Mouse (Mus musculus): ENCODE data around the gene Cyb5r4. TPM values are rescaled to one million over a fixed set of nuclear protein-coding genes. Genes with fewer than 3 reads are reported as not detected.

Gene Cyb5r4
- polyA plus RNA-seq, 1 experiment: 15.0 TPM

- Histone ChIP-seq H3K4me1 (ENCODE audit: control insufficient read depth, insufficient read depth, low read length) (0 out of 2 replicates have a peak, but pooled peaks cover 3% of the 10 kb centered on the region), H3K27ac (ENCODE audit: insufficient read depth, low read depth, low read length) (no peak overlapping the region), H3K36me3 (ENCODE audit: control insufficient read depth, insufficient read depth, low read length) (no peaks in the 10 kb centered on the region), H3K27me3 (replicated peaks; ENCODE audit: control insufficient read depth, insufficient read depth, low read length) (no peaks in the 10 kb centered on the region), H3K4me3 (ENCODE audit: insufficient read depth, low read depth, low read length) (no peak overlapping the region)
- TF ChIP-seq POLR2A (IDR thresholded peaks at IDR 0.05; ENCODE audit: low read depth, low read length) (no peak), CTCF (conservative IDR thresholded peaks at IDR 0.05; ENCODE audit: insufficient read depth, insufficient read length, low read depth, low read length) (no peak)
- WGBS: 81% methylated on average over 6 of the region's 6 CpGs
- DNase-seq: no peak
These were observed 4.0 kb downstream of the Cyb5r4 start for GRCm38 (mm10) chr9:87025764-87026163.

- no peak overlapping the region for H3K27ac ChIP-seq (ENCODE audit: insufficient read depth, low read depth, low read length)
- 43% methylated on average over 8 of the region's 8 CpGs for WGBS
- no peaks in the 10 kb centered on the region for H3K27me3 ChIP-seq (replicated peaks; ENCODE audit: control insufficient read depth, insufficient read depth, low read length)
- 0 out of 2 replicates have a peak, but pooled peaks cover 3% of the 10 kb centered on the region for H3K4me1 ChIP-seq (ENCODE audit: control insufficient read depth, insufficient read depth, low read length)
- no peak overlapping the region for H3K4me3 ChIP-seq (ENCODE audit: insufficient read depth, low read depth, low read length)
- peak; percentile 68 for DNase-seq
- TF ChIP-seq CTCF (conservative IDR thresholded peaks at IDR 0.05; ENCODE audit: insufficient read depth, insufficient read length, low read depth, low read length) (peak; percentile 36; the same call in 1 of the 2 replicates), POLR2A (IDR thresholded peaks at IDR 0.05; ENCODE audit: low read depth, low read length) (no peak)
- H3K36me3 ChIP-seq (ENCODE audit: control insufficient read depth, insufficient read depth, low read length): no peaks in the 10 kb centered on the region
These were observed 5.7 kb downstream of the Cyb5r4 start for GRCm38 (mm10) chr9:87027423-87028084.

- H3K27me3 ChIP-seq (replicated peaks; ENCODE audit: control insufficient read depth, insufficient read depth, low read length): no peaks in the 10 kb centered on the region
- no peak overlapping the region for H3K4me3 ChIP-seq (ENCODE audit: insufficient read depth, low read depth, low read length)
- WGBS: 87% methylated on average over 4 of the region's 4 CpGs
- TF ChIP-seq POLR2A (IDR thresholded peaks at IDR 0.05; ENCODE audit: low read depth, low read length) (no peak), CTCF (conservative IDR thresholded peaks at IDR 0.05; ENCODE audit: insufficient read depth, insufficient read length, low read depth, low read length) (no peak)
- H3K4me1 ChIP-seq (ENCODE audit: control insufficient read depth, insufficient read depth, low read length): peaks cover 4% of the 10 kb centered on the region; the same call in 1 of the 2 replicates
- DNase-seq: no peak
- H3K27ac ChIP-seq (ENCODE audit: insufficient read depth, low read depth, low read length): no peak overlapping the region
- H3K36me3 ChIP-seq (ENCODE audit: control insufficient read depth, insufficient read depth, low read length): peaks cover 2% of the 10 kb centered on the region; the same call in 1 of the 2 replicates
These were observed 10.4 kb downstream of the Cyb5r4 start for GRCm38 (mm10) chr9:87032196-87032595.

- Histone ChIP-seq H3K4me1 (ENCODE audit: control insufficient read depth, insufficient read depth, low read length) (peaks cover 4% of the 10 kb centered on the region; the same call in 1 of the 2 replicates), H3K27ac (ENCODE audit: insufficient read depth, low read depth, low read length) (peak overlapping the region; percentile 2; the same call in 1 of the 2 replicates), H3K4me3 (ENCODE audit: insufficient read depth, low read depth, low read length) (no peak overlapping the region), H3K27me3 (replicated peaks; ENCODE audit: control insufficient read depth, insufficient read depth, low read length) (no peaks in the 10 kb centered on the region), H3K36me3 (ENCODE audit: control insufficient read depth, insufficient read depth, low read length) (peaks cover 2% of the 10 kb centered on the region)
- TF ChIP-seq POLR2A (IDR thresholded peaks at IDR 0.05; ENCODE audit: low read depth, low read length) (no peak), CTCF (conservative IDR thresholded peaks at IDR 0.05; ENCODE audit: insufficient read depth, insufficient read length, low read depth, low read length) (no peak)
- WGBS: 41% methylated on average over 2 of the region's 2 CpGs
- no peak for DNase-seq
These were observed 13.2 kb downstream of the Cyb5r4 start for GRCm38 (mm10) chr9:87034831-87035580.

- Histone ChIP-seq H3K4me3 (ENCODE audit: insufficient read depth, low read depth, low read length) (no peak overlapping the region), H3K27ac (ENCODE audit: insufficient read depth, low read depth, low read length) (no peak overlapping the region), H3K27me3 (replicated peaks; ENCODE audit: control insufficient read depth, insufficient read depth, low read length) (no peaks in the 10 kb centered on the region), H3K36me3 (ENCODE audit: control insufficient read depth, insufficient read depth, low read length) (no peaks in the 10 kb centered on the region), H3K4me1 (ENCODE audit: control insufficient read depth, insufficient read depth, low read length) (no peaks in the 10 kb centered on the region)
- 71% methylated on average over 4 of the region's 4 CpGs for WGBS
- TF ChIP-seq POLR2A (IDR thresholded peaks at IDR 0.05; ENCODE audit: low read depth, low read length): no peak
- TF ChIP-seq CTCF (conservative IDR thresholded peaks at IDR 0.05; ENCODE audit: insufficient read depth, insufficient read length, low read depth, low read length): no peak
- peak; percentile 27 for DNase-seq
These were observed 27.6 kb downstream of the Cyb5r4 start for GRCm38 (mm10) chr9:87049425-87049824.

- Histone ChIP-seq H3K36me3 (ENCODE audit: control insufficient read depth, insufficient read depth, low read length) (peaks cover 2% of the 10 kb centered on the region), H3K4me1 (ENCODE audit: control insufficient read depth, insufficient read depth, low read length) (no peaks in the 10 kb centered on the region), H3K27ac (ENCODE audit: insufficient read depth, low read depth, low read length) (no peak overlapping the region), H3K27me3 (replicated peaks; ENCODE audit: control insufficient read depth, insufficient read depth, low read length) (no peaks in the 10 kb centered on the region), H3K4me3 (ENCODE audit: insufficient read depth, low read depth, low read length) (no peak overlapping the region)
- DNase-seq: no peak
- WGBS: 90% methylated on average over 11 of the region's 11 CpGs
- TF ChIP-seq POLR2A (IDR thresholded peaks at IDR 0.05; ENCODE audit: low read depth, low read length) (no peak), CTCF (conservative IDR thresholded peaks at IDR 0.05; ENCODE audit: insufficient read depth, insufficient read length, low read depth, low read length) (no peak)
These were observed 33.9 kb downstream of the Cyb5r4 start for GRCm38 (mm10) chr9:87055547-87056235.
